Mouse (Mus musculus): ENCODE data around the gene Fancg. TPM values are rescaled to one million over a fixed set of nuclear protein-coding genes. Genes with fewer than 3 reads are reported as not detected.
A peak's percentile ranks its signal among the peaks of the same experiment; 100 is the strongest.
"Not testable (repeated sequence)": the region's sequence is repeated elsewhere in the genome, so short reads cannot be mapped to it uniquely, and the experiment has no call there.

Fancg gene
- polyA plus RNA-seq, 1 experiment from 2014 or later, result 19.4 TPM

DNA sequence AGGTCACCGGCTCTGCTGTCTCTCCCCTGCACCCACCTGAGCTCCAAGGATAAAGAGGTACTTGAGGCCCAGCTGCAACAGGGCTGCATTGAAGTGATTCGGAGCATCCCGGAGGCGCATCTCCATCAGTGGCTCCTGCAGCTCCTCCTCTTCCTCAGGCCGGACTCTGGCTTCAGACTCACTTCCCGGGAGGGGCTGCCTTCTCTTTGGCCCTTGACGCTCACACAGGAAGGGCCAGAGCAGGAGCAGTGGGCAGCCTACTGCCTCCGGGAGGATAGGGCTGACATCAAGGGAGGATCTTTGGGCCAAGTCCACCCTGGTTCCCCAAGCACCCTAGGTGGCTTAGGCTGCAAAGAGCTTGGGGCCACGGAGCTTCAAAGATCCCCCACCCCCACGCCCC, 8.9 kb upstream of the Fancg start:
- Histone ChIP-seq H3K9me3 (ENCODE audit: low read depth, low read length) (no peaks in the 10 kb centered on the region), H3K4me3 (ENCODE audit: low read depth, low read length) (no peak overlapping the region), H3K4me2 (no peak overlapping the region), H3K9ac (no peak overlapping the region), H3K4me1 (ENCODE audit: insufficient read depth) (no peaks in the 10 kb centered on the region), H3K27ac (ENCODE audit: low read depth) (no peak overlapping the region), H3K36me3 (ENCODE audit: insufficient read depth) (peaks cover 62% of the 10 kb centered on the region), H3K27me3 (ENCODE audit: insufficient read depth, low read length) (no peaks in the 10 kb centered on the region)
- TF ChIP-seq CTCF (IDR thresholded peaks at IDR 0.05; ENCODE audit: low read depth), result no peak
- DNase-seq (no peak), ATAC-seq (ENCODE audit: insufficient read depth) (no peak)
- 91% methylated on average over 10 of the region's 10 CpGs for WGBS

DNA sequence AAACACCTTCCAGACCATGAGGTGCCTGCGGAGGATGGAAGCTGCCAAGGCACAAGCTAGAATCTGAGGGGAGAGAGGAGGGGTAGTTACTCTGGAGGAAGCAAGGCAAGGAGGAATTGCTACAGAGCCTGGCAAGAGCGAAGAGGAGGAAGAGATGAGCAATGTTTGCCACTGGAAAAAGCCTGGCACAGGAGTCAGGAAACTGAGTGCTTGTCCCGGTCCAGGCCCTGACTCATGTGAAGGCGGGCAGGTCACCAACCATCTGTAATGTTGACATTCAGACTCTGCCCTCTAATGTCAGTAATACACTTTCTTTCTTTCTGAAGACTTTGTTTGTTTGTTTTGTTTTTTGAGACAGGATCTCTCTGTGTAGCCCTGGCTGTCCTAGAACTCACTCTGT, 7.8 kb upstream of the Fancg start:
- Histone ChIP-seq H3K4me1 (ENCODE audit: insufficient read depth) (no peaks in the 10 kb centered on the region), H3K36me3 (ENCODE audit: insufficient read depth) (peaks cover 58% of the 10 kb centered on the region), H3K27ac (ENCODE audit: low read depth) (no peak overlapping the region), H3K27me3 (ENCODE audit: insufficient read depth, low read length) (no peaks in the 10 kb centered on the region), H3K9ac (no peak overlapping the region), H3K9me3 (ENCODE audit: low read depth, low read length) (no peaks in the 10 kb centered on the region), H3K4me2 (no peak overlapping the region), H3K4me3 (ENCODE audit: low read depth, low read length) (no peak overlapping the region)
- DNase-seq, result no peak
- 84% methylated on average over 4 of the region's 4 CpGs for WGBS
- ATAC-seq (ENCODE audit: insufficient read depth), result no peak
- no peak for TF ChIP-seq CTCF (IDR thresholded peaks at IDR 0.05; ENCODE audit: low read depth)

DNA sequence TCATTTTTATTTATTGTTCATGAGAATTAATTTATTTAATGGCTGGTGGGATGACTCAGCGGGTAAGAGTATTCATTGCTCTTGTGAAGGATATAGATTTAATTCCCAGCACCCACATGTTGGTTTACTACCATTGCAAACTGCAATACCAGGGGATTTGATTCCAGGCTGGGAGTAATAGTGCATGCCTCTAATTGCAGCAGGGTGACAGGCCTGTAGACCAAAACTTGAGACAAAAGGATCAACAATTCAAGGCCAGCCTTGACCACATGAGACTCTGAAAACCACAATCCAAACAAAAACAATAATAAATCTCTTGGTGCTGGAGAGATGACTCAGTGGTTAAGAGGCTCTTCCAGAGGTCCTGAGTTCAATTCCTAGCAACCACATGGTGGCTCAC, 1.8 kb upstream of the Fancg start:
- H3K27me3 ChIP-seq (ENCODE audit: insufficient read depth, low read length), result no peaks in the 10 kb centered on the region
- ATAC-seq (ENCODE audit: insufficient read depth) (no peak), DNase-seq (no peak)
- no peak overlapping the region for H3K27ac ChIP-seq (ENCODE audit: low read depth)
- H3K4me3 ChIP-seq (ENCODE audit: low read depth, low read length), result no peak overlapping the region
- no peak for TF ChIP-seq CTCF (IDR thresholded peaks at IDR 0.05; ENCODE audit: low read depth)
- WGBS, result 95% methylated on average over 1 of the region's 1 CpGs
- H3K9me3 ChIP-seq (ENCODE audit: low read depth, low read length), result no peaks in the 10 kb centered on the region
- no peak overlapping the region for H3K9ac ChIP-seq
- peaks cover 6% of the 10 kb centered on the region; the same call in 1 of the 2 replicates for H3K36me3 ChIP-seq (ENCODE audit: insufficient read depth)
- no peak overlapping the region for H3K4me2 ChIP-seq
- 0 out of 2 replicates have a peak, but pooled peaks cover 3% of the 10 kb centered on the region for H3K4me1 ChIP-seq (ENCODE audit: insufficient read depth)

DNA sequence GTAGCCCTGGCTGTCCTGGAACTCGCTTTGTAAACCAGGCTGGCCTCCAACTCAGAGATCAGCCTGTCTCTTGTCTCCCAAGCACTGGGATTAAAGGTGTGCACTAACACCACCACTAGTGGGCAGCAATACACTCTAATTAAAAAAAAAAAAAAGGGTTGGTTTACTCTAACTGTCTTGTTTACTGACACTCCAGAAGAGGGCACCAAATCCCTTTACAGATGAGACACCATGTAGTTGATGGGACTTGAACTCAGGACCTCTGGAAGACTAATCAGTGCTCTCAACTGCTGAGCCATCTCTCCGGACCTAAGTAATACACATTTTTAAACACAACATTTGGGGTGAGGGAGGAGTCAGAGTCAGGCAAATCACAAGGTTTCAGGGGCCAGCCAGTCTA, 4.5 kb downstream of the Fancg start:
- Histone ChIP-seq H3K9ac (no peak overlapping the region), H3K27me3 (ENCODE audit: insufficient read depth, low read length) (no peaks in the 10 kb centered on the region), H3K4me1 (ENCODE audit: insufficient read depth) (0 out of 2 replicates have a peak, but pooled peaks cover 3% of the 10 kb centered on the region), H3K4me3 (ENCODE audit: low read depth, low read length) (no peak overlapping the region), H3K36me3 (ENCODE audit: insufficient read depth) (0 out of 2 replicates have a peak, but pooled peaks cover 12% of the 10 kb centered on the region), H3K27ac (ENCODE audit: low read depth) (no peak overlapping the region), H3K9me3 (ENCODE audit: low read depth, low read length) (no peaks in the 10 kb centered on the region), H3K4me2 (no peak overlapping the region)
- 50% methylated on average over 2 of the region's 2 CpGs for WGBS
- ATAC-seq (ENCODE audit: insufficient read depth), result no peak
- peak; percentile 55 for TF ChIP-seq CTCF (IDR thresholded peaks at IDR 0.05; ENCODE audit: low read depth)
- DNase-seq, result peak; percentile 55

DNA sequence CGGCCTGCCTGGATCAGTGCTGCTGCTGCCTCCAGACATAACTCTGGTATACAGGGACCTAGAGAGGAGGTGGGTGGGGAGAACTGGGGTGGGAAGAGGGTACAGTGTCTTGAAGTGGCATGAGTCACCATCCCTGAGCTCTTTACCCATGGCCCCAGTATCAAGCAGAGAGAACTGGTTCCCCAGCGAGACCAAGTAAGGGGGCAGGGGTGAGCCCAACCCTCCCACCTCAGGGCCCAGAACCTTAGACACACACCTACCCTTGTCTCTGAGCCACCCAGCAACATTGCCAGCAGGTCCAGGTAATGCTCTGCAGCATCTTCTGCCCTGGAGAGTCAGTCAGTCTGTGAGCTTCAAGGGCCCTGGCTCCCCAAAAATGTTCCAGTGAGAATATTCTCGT, 5.4 kb downstream of the Fancg start:
- no peak for TF ChIP-seq CTCF (IDR thresholded peaks at IDR 0.05; ENCODE audit: low read depth)
- Histone ChIP-seq H3K4me2 (no peak overlapping the region), H3K27me3 (ENCODE audit: insufficient read depth, low read length) (no peaks in the 10 kb centered on the region), H3K27ac (ENCODE audit: low read depth) (no peak overlapping the region), H3K4me1 (ENCODE audit: insufficient read depth) (0 out of 2 replicates have a peak, but pooled peaks cover 3% of the 10 kb centered on the region), H3K4me3 (ENCODE audit: low read depth, low read length) (no peak overlapping the region), H3K9ac (no peak overlapping the region), H3K36me3 (ENCODE audit: insufficient read depth) (0 out of 2 replicates have a peak, but pooled peaks cover 12% of the 10 kb centered on the region), H3K9me3 (ENCODE audit: low read depth, low read length) (no peaks in the 10 kb centered on the region)
- ATAC-seq (ENCODE audit: insufficient read depth), result no peak
- DNase-seq, result no peak
- WGBS, result 87% methylated on average over 3 of the region's 3 CpGs

DNA sequence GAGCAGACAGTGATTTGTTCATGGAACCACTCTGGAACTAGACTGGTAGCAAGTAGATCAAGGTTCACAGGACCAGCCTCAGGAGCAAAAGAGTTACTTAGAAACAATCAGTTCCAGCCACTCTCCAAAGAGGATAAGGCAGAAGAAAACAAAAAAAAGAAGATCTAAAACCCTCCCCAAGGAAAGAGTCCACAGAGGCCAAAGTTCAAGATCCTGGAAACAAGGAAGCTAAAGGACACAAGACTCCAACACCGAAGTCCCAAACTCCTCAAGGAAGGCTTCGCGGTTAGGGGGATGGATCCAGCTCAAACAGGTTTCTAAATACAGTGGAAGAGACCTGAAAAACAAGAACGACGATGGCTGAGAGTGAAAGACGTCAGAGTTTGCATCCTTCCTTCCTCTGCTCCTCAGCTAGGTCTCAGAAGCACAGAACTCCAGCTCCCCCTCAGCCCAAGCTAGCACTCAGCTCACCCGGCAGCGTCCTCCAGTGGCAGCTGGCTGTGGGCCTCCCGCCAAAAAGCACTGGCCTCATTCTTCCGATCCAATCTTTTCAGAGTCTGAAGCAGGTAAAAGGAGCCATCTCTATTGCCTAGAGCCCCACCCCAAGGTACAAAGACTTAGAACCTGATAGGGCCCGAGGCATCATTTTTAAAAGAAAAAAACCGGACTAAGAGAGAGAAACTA, 7.4 kb downstream of the Fancg start:
- H3K4me1 ChIP-seq (ENCODE audit: insufficient read depth), result peaks cover 8% of the 10 kb centered on the region; the same call in 1 of the 2 replicates
- H3K36me3 ChIP-seq (ENCODE audit: insufficient read depth), result 0 out of 2 replicates have a peak, but pooled peaks cover 17% of the 10 kb centered on the region
- H3K4me2 ChIP-seq, result no peak overlapping the region
- DNase-seq (no peak), ATAC-seq (ENCODE audit: insufficient read depth) (no peak)
- 77% methylated on average over 12 of the region's 12 CpGs for WGBS
- no peak for TF ChIP-seq CTCF (IDR thresholded peaks at IDR 0.05; ENCODE audit: low read depth)
- H3K27me3 ChIP-seq (ENCODE audit: insufficient read depth, low read length), result no peaks in the 10 kb centered on the region
- no peak overlapping the region for H3K27ac ChIP-seq (ENCODE audit: low read depth)
- no peaks in the 10 kb centered on the region for H3K9me3 ChIP-seq (ENCODE audit: low read depth, low read length)
- H3K4me3 ChIP-seq (ENCODE audit: low read depth, low read length), result no peak overlapping the region
- H3K9ac ChIP-seq, result no peak overlapping the region

DNA sequence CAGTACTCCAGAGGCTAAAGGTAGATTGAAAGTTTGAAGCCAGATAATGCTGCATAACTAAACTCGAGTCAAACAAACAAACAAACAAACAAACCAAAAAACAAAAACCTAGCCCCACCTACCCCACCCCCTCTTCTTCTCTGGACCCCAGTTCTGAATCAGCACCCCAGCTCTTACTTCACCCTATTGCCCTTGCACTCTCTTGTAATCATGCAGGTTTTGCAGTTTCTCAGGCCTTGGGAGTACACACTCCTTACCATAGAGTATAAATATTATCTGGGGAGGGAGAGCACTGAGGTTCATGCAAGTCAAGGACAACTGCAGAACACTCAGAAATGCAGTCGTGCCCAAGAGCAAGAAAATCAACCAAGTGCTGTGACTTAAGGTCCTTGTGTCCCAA, 9.0 kb downstream of the Fancg start:
- peak overlapping the region; percentile 81 for H3K27ac ChIP-seq (ENCODE audit: low read depth)
- no peak for TF ChIP-seq CTCF (IDR thresholded peaks at IDR 0.05; ENCODE audit: low read depth)

DNA sequence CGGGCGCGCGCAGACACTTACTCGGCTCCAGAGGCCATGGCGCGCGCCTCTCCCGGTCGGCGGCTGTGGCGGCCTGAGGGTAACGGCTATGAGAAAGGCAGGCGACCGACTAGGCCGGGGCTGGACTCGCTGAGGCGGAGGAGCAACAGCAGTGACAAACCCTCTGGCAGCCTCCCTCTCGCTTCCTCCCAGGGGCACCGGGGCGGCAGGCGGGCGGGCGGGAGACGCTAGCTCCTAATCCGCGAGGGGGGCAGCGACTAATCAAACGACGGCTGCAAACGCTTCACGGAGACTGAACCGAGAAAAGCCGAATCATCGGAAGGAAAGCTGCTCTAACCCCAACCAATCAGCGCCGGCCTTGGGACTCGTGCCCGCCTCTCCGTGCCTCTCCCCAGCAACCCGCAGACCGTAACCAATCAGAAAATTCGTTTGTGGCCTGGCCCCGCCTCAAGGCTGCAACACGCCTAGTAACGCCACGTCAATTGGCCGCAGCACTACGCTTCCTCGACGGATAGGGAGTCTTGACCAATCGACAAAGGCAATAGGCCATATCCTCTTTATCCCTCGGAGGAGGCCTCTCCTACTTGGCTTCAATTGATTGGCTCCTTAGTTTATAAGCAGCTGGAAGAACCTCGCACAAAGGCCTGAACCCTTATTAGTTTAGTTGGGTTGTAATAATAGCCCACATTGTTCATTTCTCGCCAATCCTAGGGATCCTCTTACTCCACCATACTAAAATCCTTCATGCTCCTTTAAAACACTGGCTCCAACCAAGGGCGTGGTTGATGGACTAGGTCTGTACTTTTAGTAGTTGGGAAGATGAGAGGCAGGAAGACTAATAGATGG, 9.9 kb downstream of the Fancg start, which contains the start of gene Vcp:
TSS of gene Vcp (minus strand) at position 367 of the 846 bp plus-strand sequence.
- 1% methylated on average over 49 of the region's 56 CpGs for WGBS
- not testable (repeated sequence) for H3K9me3 ChIP-seq (ENCODE audit: low read depth, low read length)

More for the DNA sequence above, 9.0 kb downstream of the Fancg start:
- ATAC-seq (ENCODE audit: insufficient read depth) (no peak), DNase-seq (no peak)
- 83% methylated on average over 2 of the region's 2 CpGs for WGBS
- Histone ChIP-seq H3K9ac (no peak overlapping the region), H3K4me3 (ENCODE audit: low read depth, low read length) (no peak overlapping the region), H3K36me3 (ENCODE audit: insufficient read depth) (peaks cover 12% of the 10 kb centered on the region; the same call in 1 of the 2 replicates), H3K4me1 (ENCODE audit: insufficient read depth) (peaks cover 13% of the 10 kb centered on the region; the same call in 1 of the 2 replicates), H3K27me3 (ENCODE audit: insufficient read depth, low read length) (no peaks in the 10 kb centered on the region), H3K9me3 (ENCODE audit: low read depth, low read length) (no peaks in the 10 kb centered on the region), H3K4me2 (no peak overlapping the region)

More for the DNA sequence above, 9.9 kb downstream of the Fancg start, which contains the start of gene Vcp:
- Histone ChIP-seq H3K4me3 (ENCODE audit: low read depth, low read length) (peak within 1 kb of the TSS; percentile 59), H3K36me3 (ENCODE audit: insufficient read depth) (peaks cover 21% of the 10 kb centered on the region), H3K4me2 (peak within 1 kb of the TSS; percentile 90), H3K27ac (ENCODE audit: low read depth) (peak within 1 kb of the TSS; percentile 100), H3K9ac (peak within 1 kb of the TSS; percentile 95), H3K4me1 (ENCODE audit: insufficient read depth) (peaks cover 13% of the 10 kb centered on the region; the same call in 1 of the 2 replicates)
- ATAC-seq (ENCODE audit: insufficient read depth) (peak; percentile 97), DNase-seq (peak; percentile 99)
- not testable (repeated sequence) for H3K27me3 ChIP-seq (ENCODE audit: insufficient read depth, low read length)

Measured in lung, embryonic 14.5 days (tissue).